Mouse (Mus musculus) mesoderm, embryonic 11.5 days (tissue): ENCODE measurements at regions not wholly inside any gene's neighbourhood (a gene's known extent, or its start where the extent isn't known, plus 50 kb on each side); places are given as distances from the start of the nearest gene placed in this dataset.

Source experiments
- DNase-seq: peaks from one replicate; pipeline ENCODE4 v3.0.0-alpha.2; 2012; ENCODE audit warnings: low read depth, low spot score

DNA sequence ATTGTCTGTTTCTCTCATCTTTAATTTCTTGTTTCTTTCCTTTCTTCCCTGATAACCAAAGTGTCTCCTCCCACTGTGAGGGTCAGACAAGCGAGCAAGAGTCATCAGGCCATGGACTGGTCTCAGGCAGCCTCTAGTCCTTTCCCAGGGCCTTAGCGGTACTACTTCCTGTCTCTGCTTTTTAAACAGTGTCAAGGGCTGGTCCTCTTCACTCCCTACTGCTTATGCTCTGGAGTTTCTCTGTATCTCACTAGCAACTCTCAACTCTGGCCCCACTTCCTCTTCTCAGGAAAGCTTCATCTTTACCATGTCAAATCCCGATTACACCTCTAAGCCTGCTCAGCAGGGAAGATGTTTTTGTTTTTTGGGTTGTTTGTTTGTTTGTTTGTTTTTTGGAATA is 124.1 kb downstream of the Pten start:
- no peak for DNase-seq

DNA sequence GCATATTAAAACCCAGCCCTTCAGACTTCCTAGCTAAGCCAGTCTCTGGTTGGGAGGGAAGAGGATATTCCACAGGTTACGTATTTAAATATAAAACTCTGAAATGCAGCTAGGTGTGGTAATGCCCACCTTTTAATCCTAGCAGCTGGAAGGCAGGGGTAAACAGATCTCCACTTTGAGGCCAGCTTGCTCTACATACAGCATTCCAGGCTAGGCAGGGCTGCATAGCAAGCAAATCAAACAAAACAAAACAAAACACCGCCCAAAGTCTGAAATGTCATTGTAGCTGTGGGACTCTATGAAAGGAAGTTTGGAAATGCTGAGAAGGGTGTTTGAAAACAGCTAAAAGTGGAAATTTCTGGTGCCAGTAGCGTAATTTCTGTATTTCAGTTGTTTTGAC is 127.0 kb downstream of the Pten start:
- no peak for DNase-seq

DNA sequence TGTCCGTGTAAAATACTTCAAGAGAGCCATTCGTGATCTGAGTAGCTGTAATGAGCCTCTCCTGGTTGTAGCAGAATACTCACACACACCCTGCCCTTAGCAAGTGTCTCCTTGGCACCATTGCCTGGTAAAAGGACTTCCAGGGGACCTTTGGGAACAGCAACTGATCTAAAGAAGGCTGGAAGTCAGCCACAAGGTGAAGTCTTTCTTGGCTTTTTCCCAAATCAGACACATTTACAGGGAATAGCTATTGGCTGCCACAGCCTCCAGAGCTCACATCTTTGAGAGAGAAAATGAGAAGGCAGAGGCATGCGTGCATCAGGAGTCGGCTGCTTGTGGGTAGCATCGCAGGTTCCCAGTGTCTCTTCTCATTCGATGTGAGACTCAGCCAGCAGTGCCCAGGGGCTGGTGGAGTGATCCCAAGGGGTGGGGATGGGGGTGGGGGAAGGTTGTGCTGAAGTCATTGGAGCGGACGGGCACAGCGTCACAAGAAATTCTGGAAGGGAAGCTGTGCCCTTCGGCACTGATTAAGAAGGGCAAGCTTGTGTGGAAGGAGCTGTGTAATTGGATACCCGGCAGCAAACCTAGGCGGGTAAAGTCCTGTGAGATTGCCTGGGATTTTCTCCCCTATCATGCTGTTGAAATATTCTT is 128.3 kb downstream of the Pten start:
- DNase-seq = no peak

DNA sequence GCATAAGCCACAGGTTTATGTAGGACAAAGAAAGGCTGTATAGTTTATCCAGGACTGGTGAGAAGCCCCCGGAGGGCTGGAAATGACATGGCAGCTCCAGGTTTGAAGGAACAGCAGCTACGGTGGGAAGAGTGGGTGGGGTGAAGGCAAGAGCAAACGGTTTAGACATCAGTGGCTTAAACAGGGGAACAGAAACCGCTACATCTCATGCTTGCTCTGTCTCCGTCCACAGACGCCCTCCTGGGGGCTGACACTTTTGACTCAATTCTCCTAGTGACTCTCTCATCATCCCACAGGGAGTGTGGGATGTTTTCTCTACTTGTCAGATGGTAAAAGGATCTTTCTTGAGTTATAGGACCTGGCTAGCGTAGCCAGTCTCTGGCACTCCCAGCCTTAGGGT is 129.9 kb downstream of the Pten start:
- no peak for DNase-seq

DNA sequence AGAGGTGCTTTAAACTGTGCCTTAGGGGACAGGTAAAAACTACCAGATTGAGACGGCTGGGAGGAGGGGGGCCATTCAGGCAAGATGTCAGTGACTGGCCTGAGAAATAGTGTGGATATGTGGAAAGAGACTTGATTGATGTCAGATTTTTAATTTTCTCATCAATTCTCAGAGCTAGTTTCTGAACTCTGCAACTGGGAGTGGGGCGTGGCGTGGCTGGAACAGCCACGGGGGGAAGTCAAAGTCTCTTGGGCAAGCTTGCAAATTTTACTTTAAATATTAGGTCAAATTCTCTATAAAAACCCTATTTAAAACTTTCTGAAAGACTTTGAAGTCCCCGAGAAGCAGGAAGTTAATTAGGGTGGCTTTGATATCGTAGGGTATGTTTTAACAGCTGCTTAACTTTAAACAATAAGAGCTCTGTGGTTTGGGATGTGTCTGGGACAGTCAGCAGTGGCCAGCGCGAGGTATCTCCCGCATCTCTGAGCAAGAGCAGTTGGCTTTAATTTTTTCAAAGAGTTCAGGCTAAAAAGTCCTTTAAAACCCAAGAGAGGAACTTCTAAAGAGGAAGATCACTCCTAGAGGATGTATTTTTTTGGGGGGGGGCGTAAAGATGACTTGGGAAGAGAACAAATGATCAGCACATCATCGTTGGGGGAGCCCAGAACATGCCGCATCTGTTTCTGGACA is 131.5 kb downstream of the Pten start:
- DNase-seq = no peak

DNA sequence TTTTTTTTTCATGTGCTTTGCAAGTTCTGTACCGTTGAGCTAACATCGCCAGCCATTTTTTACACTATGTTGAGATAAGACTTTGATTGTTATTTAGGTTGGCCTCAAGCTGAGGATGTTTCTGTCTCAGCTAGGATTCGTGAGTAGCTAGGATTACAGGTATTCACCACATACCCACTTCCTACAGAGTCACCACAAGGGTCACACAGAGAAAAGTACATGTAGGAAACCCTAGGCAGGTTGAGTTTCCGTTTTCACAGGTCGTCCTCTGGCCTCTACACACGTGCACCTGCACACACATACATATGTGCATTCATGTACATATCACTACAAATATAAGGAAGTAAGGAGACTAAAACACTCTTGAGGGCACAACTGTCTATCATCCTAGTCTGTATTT is 133.5 kb downstream of the Pten start:
- no peak for DNase-seq

DNA sequence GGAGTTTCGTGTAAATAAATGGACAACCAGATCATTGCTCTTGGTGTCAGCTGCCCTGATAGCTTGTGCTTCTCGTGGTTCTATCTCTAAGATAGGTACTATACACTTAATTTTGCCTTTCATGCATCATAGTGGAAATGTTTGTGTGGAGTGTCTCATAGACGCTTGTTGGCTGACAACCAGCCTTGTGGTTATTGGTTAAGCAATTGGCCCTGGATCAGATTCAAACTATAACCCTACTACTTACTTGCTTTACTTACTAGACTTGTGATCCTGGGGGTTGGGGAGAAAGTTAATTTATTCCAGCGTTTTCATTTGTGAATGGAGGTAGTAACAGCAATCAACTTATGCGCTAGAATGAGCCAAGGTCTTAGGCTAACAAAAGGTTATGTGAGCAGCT is 135.2 kb downstream of the Pten start:
- no peak for DNase-seq

DNA sequence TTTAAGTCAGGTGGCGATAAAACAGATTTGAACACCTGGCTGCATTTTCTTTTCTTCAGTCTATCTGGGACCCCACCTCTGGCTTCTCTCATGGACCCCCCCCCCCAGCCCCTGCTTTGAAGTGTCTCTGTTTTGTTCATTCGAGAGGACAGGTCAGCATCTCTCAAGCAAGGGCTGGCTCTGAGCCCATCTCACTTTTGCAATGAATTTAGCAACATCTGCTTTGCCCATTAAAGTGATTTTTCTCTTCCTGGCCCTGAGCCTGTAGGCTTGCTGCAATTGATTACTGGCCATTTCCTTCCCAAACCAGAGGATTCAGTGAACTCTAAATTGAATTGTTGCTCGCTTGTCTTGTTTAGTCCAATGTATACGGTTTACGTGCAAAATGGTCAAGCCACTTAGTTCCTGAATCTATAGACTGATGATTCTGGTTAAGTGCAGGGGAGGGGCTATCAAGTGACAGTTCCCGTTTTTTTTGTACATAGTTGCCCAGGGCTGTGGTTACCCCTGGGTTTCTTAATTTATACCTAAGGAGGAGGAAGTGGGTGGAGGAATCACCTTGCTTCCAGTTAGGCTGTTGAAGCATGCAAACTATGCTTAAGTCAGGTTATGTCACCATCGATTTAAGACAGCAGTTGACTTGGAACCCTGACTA is 146.3 kb downstream of the Pten start:
- peak; percentile 43 for DNase-seq

DNA sequence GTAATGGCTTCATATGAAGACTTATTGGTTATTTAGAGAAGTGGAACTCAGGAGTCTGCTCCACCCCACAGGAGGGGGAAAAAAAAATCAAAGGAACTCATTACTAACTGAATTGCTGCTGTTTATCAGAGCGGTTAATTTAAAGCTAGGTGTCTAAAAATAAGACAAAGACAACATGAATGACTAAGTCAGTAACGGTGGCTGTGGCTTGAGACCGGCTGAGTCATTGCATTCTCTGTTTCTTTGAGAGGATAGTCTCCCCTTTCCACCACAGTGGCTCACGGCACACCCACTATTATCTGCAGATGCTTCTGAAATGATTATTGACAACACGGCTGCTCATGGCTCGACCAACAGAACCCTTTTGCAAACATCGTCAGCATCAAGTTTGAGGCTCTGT is 147.2 kb downstream of the Pten start:
- DNase-seq = no peak

DNA sequence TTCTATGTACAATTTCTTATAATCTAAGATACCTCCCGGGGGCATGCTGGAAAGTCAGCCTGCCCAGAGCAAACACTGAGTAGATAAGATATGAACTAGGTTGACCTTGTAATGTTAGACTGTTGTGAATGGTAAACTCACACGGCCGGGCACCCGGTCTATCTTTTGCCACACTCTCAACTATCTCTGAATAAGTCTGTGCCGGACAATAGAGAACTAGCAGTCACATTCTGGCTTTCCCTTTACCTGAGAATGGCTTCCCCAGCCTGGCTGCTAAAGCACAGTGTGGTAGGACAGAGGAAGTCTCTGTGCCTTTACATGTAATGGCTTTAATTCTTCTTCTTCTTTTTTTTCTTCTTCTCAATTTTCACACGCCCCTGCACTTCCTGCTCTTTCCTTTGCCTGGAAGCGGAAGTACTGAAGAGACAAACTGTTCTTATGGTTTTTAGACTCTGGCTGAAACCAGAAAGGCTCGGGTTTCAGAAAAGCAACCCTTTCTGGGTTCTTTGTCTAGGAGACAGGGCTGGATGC is 148.7 kb downstream of the Pten start:
- DNase-seq = no peak

DNA sequence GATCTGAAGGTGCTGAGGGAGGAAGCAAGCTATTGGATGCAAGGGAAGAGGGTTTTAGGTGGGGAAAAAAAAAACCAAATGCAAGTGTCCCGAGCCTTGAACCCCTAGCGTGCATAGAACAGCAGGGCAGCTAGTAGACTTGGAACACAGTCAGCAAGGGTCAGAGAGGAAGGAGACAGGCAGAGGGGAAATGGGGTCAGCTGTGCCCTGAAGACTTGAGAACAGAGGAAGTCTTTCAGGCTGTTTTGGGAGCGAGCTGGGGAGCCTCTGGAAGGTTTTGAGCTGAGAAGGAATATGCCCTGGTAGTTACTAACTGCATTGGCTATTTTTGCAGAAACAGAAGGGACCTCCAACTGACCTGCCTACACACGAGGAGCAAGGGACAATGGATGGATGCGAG is 149.5 kb downstream of the Pten start:
- DNase-seq = no peak

DNA sequence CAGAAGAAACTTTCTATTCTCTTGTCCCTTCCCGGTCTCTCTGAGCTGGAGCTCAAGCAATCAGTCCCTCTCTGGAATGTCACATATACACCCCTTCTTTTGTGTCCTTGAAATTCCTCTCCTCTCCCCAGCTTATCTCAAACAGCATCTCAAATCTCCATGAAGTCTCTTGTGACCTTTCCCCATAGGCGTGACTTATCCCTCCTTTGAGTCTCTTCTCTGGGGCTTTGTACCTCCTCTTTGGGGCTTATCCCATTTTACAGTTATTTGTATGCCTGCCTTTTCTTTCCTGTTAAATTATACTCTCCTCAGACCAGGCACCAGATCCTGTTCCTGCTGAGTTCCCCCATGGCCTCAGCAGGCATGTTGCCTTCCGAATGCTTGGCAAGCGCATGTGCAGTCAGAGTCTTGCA is 152.8 kb downstream of the Pten start:
- DNase-seq = peak; percentile 44

DNA sequence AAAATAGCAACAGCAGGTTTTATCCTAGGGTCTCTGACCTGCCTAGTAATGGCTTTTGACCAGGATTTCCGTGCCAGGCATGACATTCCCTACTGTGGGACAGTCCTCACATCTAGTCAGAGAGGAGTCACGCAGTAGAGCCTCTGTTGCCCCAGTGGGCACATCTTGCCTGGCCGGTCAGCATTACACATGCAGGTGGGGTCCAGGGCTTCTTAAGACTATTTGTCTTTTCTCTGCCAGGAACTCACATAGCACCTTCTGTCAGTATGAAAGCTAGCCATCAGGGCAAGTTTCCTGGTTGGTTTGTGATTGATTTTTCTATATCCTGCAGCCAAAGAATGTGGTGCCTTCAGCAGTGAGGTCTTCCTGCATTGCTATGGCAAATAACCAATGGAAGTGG is 155.0 kb downstream of the Pten start:
- no peak for DNase-seq

DNA sequence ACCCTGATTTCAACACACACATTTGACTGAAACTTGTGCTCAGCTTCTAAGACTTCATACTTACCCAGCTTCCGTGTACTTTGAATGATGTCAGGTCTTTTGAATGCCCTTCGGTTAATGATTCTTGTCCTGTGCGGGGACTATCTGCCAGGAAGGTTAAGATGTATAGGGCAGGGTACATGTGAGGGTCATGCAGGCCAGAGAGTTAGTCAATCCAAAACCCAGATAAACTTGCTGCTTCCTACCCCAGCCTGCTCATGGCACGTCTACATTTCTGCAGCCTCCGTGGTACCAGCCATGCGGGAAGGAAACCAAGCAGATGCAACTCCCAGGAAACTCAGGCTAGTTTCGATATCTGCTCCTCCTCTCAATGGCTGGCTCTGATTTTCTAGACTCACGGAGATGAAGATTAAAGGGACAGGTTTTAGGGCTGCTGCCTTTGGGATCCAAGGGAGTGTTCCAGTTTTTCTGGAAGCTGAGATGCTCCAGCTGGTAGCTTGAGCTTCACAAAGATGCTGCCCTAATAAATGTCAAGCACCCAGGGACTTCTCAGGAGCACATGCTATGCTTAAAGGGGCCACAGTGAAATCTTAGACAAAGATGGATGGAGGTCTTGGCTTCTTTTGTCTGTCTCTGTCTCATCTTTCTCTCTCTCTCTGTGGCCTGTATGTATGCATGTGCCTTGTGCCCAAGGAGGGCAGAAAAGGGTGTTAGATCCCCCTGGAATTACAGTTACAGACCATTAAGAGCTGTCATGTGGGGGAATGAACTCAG is 159.4 kb downstream of the Pten start:
- no peak for DNase-seq

DNA sequence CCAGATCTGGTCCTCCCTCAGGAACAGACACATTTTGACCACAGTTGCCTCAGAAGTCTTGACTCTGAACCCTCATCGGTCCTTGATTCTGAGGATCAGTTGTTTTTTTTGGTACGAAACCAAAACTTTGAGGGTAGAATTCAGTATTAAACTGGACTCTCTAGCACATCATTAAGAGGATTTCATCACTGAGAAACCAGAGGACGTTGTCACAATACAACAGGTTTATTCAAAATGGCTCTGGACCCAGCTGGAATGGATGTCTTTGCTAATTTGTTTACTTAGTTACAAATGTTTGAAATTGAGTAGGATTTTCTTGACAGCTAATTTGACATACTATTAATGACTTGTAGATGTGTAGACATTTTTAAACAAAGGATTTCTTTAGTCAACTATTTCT is 163.7 kb downstream of the Pten start:
- DNase-seq = no peak

DNA sequence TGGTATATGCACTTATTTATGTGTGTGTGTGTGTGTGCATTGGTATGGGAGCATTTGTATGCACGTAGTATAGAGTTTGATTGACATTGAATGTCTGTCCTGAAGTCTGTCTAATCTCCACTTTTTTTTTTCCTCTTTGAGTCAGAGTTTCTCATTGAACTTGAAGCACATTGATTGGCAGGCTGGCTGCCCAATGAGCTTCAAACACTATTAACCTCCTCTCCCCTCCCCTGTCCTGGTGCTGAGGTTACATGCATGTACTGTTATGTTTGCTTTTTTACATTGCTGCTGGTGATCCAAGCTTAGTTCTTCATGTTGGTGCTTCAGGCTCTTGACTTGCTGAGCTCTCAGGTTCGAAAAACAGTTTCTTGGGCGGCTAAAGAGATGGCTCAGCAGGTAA is 166.6 kb downstream of the Pten start:
- no peak for DNase-seq

DNA sequence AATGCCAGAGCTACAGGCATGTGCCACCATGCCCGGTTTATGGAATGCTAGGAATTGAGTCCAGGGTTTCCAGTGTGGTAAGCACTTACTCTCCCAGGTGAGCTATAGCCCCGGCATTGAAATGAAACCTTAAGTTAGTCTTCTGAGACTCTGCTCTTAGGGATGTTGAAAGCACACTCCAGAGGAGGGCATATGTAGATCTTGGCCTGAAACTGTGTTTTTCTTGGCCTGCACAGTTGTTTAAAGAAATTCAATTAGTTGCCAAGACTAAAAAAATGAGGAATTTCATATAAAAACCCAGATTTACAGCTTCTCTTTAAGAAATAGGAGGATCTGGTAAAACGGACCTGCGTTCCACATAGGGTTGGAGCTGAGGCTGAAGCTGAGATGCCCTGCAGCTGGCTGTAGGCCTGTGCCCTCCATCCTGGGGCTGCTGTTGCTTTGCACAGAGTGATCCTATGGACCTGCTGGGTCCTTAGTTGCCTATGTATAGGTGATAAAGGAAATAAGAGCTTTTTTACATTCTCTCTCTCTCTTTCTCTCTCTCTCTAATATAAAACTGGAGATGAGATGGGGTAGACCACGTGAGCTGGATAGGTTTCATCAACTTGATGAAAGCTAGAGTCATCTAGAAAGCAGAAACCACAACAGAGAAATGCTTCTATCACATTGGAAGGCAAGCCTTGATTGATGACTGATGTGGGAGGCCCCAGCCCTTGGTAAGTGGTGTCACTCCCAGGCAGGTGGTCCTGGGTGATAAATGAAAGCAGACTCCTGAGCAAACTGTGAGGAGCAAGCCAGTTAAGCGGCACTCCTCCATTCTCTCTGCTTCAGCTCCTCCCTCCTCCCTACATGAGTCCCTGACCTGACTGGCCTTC is 168.6 kb downstream of the Pten start:
- no peak for DNase-seq

DNA sequence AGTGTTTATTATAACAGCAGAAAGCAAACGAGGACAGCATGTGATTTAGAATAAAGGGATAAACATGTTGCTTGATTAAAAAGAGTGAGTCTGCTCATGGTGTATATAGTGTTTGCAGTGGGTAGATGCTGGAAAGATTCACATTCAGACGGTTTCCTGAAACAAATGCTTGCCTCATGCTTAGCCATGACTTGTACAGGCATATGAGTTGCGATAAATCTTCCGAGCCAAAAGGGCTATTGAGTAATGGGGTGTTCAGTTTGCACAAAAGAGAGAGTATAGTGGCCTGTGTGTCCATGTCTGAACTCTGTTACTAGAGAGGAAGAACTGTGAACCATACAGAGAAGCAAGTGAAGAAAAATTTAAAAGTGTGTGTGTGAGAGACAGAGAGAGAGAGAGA is 169.3 kb downstream of the Pten start:
- DNase-seq = no peak

DNA sequence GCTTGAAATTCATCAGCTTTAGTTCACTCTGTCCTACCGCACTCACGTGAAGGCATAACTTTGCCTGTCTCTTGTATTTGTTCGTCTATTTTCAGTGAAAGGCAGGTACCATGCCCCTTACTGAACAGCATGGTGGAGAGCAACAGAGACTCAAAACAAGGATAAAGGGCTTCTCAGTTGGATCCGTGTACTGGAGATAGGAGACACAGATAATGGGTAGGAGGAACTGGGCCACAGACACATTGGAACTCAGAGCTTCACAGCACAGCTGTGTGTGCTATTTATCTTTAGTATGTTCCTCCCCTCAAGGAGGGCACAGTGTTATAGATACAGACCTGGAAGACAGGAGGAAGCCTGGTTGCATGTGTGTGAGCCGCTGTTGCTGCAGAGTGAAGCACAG is 176.4 kb downstream of the Pten start:
- DNase-seq = no peak

DNA sequence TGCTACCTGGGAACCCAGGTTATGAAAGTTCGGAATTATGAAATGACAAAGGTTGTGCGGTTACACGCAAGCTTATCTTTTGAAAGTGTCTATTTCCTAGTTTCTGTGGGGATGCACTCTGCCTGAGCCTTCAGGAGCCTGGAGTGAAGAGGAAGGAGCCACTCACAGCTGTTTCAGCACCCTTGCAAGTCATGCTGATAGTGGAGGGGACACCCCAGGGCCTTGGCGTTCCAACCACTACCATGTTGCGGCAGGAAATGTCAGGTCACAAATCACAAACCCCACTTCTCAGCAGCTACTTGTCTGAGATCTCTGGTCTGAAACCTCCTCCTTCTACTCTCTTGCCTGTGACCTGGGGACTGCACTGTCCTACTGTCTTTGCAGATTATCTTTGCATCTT is 178.3 kb downstream of the Pten start:
- DNase-seq = no peak

DNA sequence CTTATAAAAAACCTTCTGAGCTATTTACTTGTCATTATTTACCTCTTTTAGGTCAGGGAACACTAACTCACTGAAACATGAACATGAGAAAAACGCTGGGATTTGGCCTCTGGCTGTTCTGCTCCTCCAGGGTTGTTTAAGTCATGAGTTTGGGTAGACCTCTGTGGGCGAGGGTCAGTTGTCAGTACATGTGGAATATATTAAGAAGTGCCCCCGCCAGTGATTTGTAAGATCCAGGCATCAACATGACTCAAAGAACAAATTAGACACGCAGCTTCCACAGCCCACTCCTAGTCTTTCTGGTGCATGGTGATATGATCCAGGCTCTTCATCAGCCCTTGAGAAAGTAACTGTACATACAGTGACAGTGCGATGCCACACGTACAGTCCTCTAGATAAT is 180.3 kb downstream of the Pten start:
- no peak for DNase-seq
